Mouse (Mus musculus) stomach, embryonic 14.5 days (tissue): ENCODE measurements around the gene Gm49405. TPM values are rescaled to one million over a fixed set of nuclear protein-coding genes. Genes with fewer than 3 reads are reported as not detected.
A peak's percentile ranks its signal among the peaks of the same experiment; 100 is the strongest.

Experiments
- ATAC-seq: fragments of 200-750 bp; cut with Nextera tagmentation; 2 replicates; pipeline ENCODE4 v1.8.0; 2017; ENCODE audit warnings: low read depth, moderate TSS enrichment; ENCODE audit not compliant: insufficient number of reproducible peaks, insufficient read depth, low FRiP score
- H3K27ac ChIP-seq: fragments of 300-500 bp; sonication (generic); 2 replicates; pipeline ENCODE4 v1.5.1; 2014; ENCODE audit warnings: mild to moderate bottlenecking, low read length, moderate library complexity, mixed read lengths
- H3K27me3 ChIP-seq: fragments of 300-500 bp; sonication (generic); 2 replicates; pipeline ENCODE4 v1.6.1; 2014; ENCODE audit warnings: low read length, control low read depth, mixed read lengths; ENCODE audit not compliant: control insufficient read depth, insufficient read depth
- H3K36me3 ChIP-seq: fragments of 300-500 bp; sonication (generic); 2 replicates; pipeline ENCODE4 v1.6.1; 2014; ENCODE audit warnings: mild to moderate bottlenecking, control low read depth, low read length, moderate library complexity, mixed read lengths; ENCODE audit not compliant: control insufficient read depth, insufficient read depth
- H3K4me1 ChIP-seq: fragments of 300-500 bp; sonication (generic); 2 replicates; pipeline ENCODE4 v1.6.1; 2014; ENCODE audit warnings: low read length, control low read depth, mixed read lengths; ENCODE audit not compliant: control insufficient read depth, insufficient read depth
- H3K4me2 ChIP-seq: fragments of 300-500 bp; sonication (generic); replicated peaks from 2 replicates; pipeline ENCODE4 v1.6.1; 2014; ENCODE audit warnings: low read depth, low read length, control low read depth
- H3K4me3 ChIP-seq: fragments of 300-500 bp; sonication (generic); 2 replicates; pipeline ENCODE4 v1.5.1; 2014; ENCODE audit warnings: low read depth, low read length, control low read depth
- H3K9ac ChIP-seq: fragments of 300-500 bp; sonication (generic); replicated peaks from 2 replicates; pipeline ENCODE4 v1.6.1; 2014; ENCODE audit warnings: low read depth, mild to moderate bottlenecking, control low read depth, low read length, moderate library complexity, mixed read lengths
- H3K9me3 ChIP-seq: fragments of 300-500 bp; sonication (generic); 2 replicates; pipeline ENCODE4 v1.6.1; 2016; ENCODE audit warnings: low read depth, low read length, control low read depth; ENCODE audit not compliant: control insufficient read depth
- WGBS: fragments of 180-500 bp; shearing (Covaris S2); extraction: QIAGEN DNeasy Blood & Tissue Kit; methylation state at CpG from one replicate; pipeline ENCODE4 v1.1.7; 2014; 5-methylcytosine and 5-hydroxymethylcytosine counted together
- polyA plus RNA-seq: library from polyadenylated mRNA; unstranded; fragments of >200 nt; fragmentation: Nextera tagmentation; extraction: Ambion mirVana; gene quantifications from 2 replicates; pipeline ENCODE4 v1.2.1, GENCODE M21; 2014

Gm49405 gene
- polyA plus RNA-seq, 1 experiment from 2014 or later, result 3.3 TPM

- H3K27ac ChIP-seq, result peak within 1 kb of the TSS; percentile 39; the same call in 1 of the 2 replicates
- 0% methylated on average over 45 of the region's 45 CpGs for WGBS
These were observed 12.1 kb downstream of the Gm49405 start, which contains the start of gene Ndufv1 for GRCm38 (mm10) chr19:4012432-4013022. Gene Ndufv1, minus strand, starts transcription at chr19:4012806.

GRCm38 (mm10) chr19:4013066-4013465, 12.6 kb downstream of the Gm49405 start:
- H3K36me3 ChIP-seq, result peaks cover 6% of the 10 kb centered on the region
- H3K4me3 ChIP-seq, result peak overlapping the region; percentile 90
- peak; percentile 11; the same call in 1 of the 2 replicates for ATAC-seq
- H3K27ac ChIP-seq, result 0 out of 2 replicates have a peak overlapping the region, but pooled peaks have one; percentile 10
- no peaks in the 10 kb centered on the region for H3K27me3 ChIP-seq
- no peaks in the 10 kb centered on the region for H3K9me3 ChIP-seq
- 15% methylated on average over 9 of the region's 9 CpGs for WGBS
- H3K9ac ChIP-seq, result peak overlapping the region; percentile 76; the same call in 1 of the 2 replicates
- H3K4me1 ChIP-seq, result peaks cover 11% of the 10 kb centered on the region; the same call in 1 of the 2 replicates
- peak overlapping the region; percentile 55 for H3K4me2 ChIP-seq

More at GRCm38 (mm10) chr19:4012432-4013022, 12.1 kb downstream of the Gm49405 start, which contains the start of gene Ndufv1:
- peaks cover 12% of the 10 kb centered on the region for H3K36me3 ChIP-seq
- ATAC-seq, result peak; percentile 99
- H3K27me3 ChIP-seq, result no peaks in the 10 kb centered on the region
- peaks cover 11% of the 10 kb centered on the region; the same call in 1 of the 2 replicates for H3K4me1 ChIP-seq
- H3K4me2 ChIP-seq, result peak within 1 kb of the TSS; percentile 75
- peak within 1 kb of the TSS; percentile 90 for H3K4me3 ChIP-seq
- no peaks in the 10 kb centered on the region for H3K9me3 ChIP-seq
- peak within 1 kb of the TSS; percentile 76 for H3K9ac ChIP-seq

- no peak for ATAC-seq
- H3K9ac ChIP-seq, result no peak overlapping the region
- no peak overlapping the region for H3K27ac ChIP-seq
These were observed 14.4 kb downstream of the Gm49405 start for GRCm38 (mm10) chr19:4014802-4015201.

GRCm38 (mm10) chr19:4015635-4016034, 15.2 kb downstream of the Gm49405 start:
- 67% methylated on average over 5 of the region's 5 CpGs for WGBS
- no peak for ATAC-seq
- Histone ChIP-seq H3K4me3 (no peak overlapping the region), H3K27ac (no peak overlapping the region), H3K27me3 (no peaks in the 10 kb centered on the region), H3K4me2 (no peak overlapping the region), H3K36me3 (no peaks in the 10 kb centered on the region), H3K9me3 (no peaks in the 10 kb centered on the region), H3K9ac (no peak overlapping the region), H3K4me1 (peaks cover 17% of the 10 kb centered on the region)

More at GRCm38 (mm10) chr19:4014802-4015201, 14.4 kb downstream of the Gm49405 start:
- no peaks in the 10 kb centered on the region; the same call in 1 of the 2 replicates for H3K36me3 ChIP-seq
- no peak overlapping the region for H3K4me3 ChIP-seq
- no peaks in the 10 kb centered on the region for H3K27me3 ChIP-seq
- H3K4me2 ChIP-seq, result no peak overlapping the region
- H3K4me1 ChIP-seq, result peaks cover 17% of the 10 kb centered on the region
- H3K9me3 ChIP-seq, result no peaks in the 10 kb centered on the region

- whole genome bisulfite sequencing, result 41% methylated on average over 10 of the region's 10 CpGs
- Histone ChIP-seq H3K4me2 (no peak overlapping the region), H3K9me3 (no peaks in the 10 kb centered on the region), H3K4me3 (no peak overlapping the region), H3K9ac (no peak overlapping the region), H3K36me3 (no peaks in the 10 kb centered on the region), H3K27ac (no peak overlapping the region), H3K4me1 (peaks cover 8% of the 10 kb centered on the region), H3K27me3 (no peaks in the 10 kb centered on the region)
- no peak for ATAC-seq
These were observed 17.6 kb downstream of the Gm49405 start for GRCm38 (mm10) chr19:4017921-4018587.

GRCm38 (mm10) chr19:4018743-4019583, 18.5 kb downstream of the Gm49405 start:
- Histone ChIP-seq H3K9ac (no peak overlapping the region), H3K9me3 (no peaks in the 10 kb centered on the region)

GRCm38 (mm10) chr19:4023185-4023584, 22.8 kb downstream of the Gm49405 start:
- Histone ChIP-seq H3K9ac (no peak overlapping the region), H3K9me3 (no peaks in the 10 kb centered on the region), H3K27ac (no peak overlapping the region), H3K4me1 (peaks cover 5% of the 10 kb centered on the region; the same call in 1 of the 2 replicates), H3K36me3 (no peaks in the 10 kb centered on the region), H3K4me3 (no peak overlapping the region), H3K4me2 (no peak overlapping the region), H3K27me3 (no peaks in the 10 kb centered on the region)
- 67% methylated on average over 7 of the region's 7 CpGs for WGBS
- ATAC-seq, result no peak

More at GRCm38 (mm10) chr19:4018743-4019583, 18.5 kb downstream of the Gm49405 start:
- 29% methylated on average over 18 of the region's 18 CpGs for WGBS
- peaks cover 5% of the 10 kb centered on the region; the same call in 1 of the 2 replicates for H3K4me1 ChIP-seq
- no peak overlapping the region for H3K27ac ChIP-seq
- H3K36me3 ChIP-seq, result no peaks in the 10 kb centered on the region
- no peak overlapping the region for H3K4me3 ChIP-seq
- no peaks in the 10 kb centered on the region for H3K27me3 ChIP-seq
- H3K4me2 ChIP-seq, result no peak overlapping the region
- ATAC-seq, result peak; percentile 90

- H3K4me3 ChIP-seq, result no peak overlapping the region
- no peaks in the 10 kb centered on the region for H3K9me3 ChIP-seq
These were observed 27.1 kb downstream of the Gm49405 start for GRCm38 (mm10) chr19:4027576-4027975.

More at GRCm38 (mm10) chr19:4027576-4027975, 27.1 kb downstream of the Gm49405 start:
- H3K4me1 ChIP-seq, result no peaks in the 10 kb centered on the region
- no peak for ATAC-seq
- no peak overlapping the region for H3K27ac ChIP-seq
- no peak overlapping the region for H3K9ac ChIP-seq
- no peaks in the 10 kb centered on the region for H3K36me3 ChIP-seq
- H3K4me2 ChIP-seq, result no peak overlapping the region
- H3K27me3 ChIP-seq, result no peaks in the 10 kb centered on the region
